Mouse (Mus musculus) bone marrow, adult 2 months (tissue): ENCODE results near the gene Gabbr1. TPM values are rescaled to one million over a fixed set of nuclear protein-coding genes. Genes with fewer than 3 reads are reported as not detected.

Source experiments
- H3K27ac ChIP-seq: fragments of 200-500 bp; 2 replicates; pipeline ENCODE4 v1.5.1; 2012; ENCODE audit warnings: low read depth, mild to moderate bottlenecking, control low read depth, inconsistent platforms, low read length; ENCODE audit not compliant: control insufficient read depth, poor library complexity, insufficient read depth
- H3K4me1 ChIP-seq: fragments of 200-500 bp; 2 replicates; pipeline ENCODE4 v1.6.1; 2011; ENCODE audit warnings: low read length; ENCODE audit not compliant: control insufficient read depth, insufficient read depth
- H3K4me3 ChIP-seq: fragments of 200-500 bp; replicated peaks from 2 replicates; pipeline ENCODE3; 2011; ENCODE audit warnings: mild to moderate bottlenecking, low read depth, low read length, control low read depth; ENCODE audit not compliant: control insufficient read depth
- CTCF ChIP-seq: fragments of 200-500 bp; IDR thresholded peaks from 2 replicates; pipeline ENCODE4 v1.5.1; 2011; ENCODE audit warnings: low read length, control low read depth; ENCODE audit not compliant: control insufficient read depth, insufficient read depth
- POLR2A ChIP-seq: fragments of 200-500 bp; IDR thresholded peaks from 2 replicates; pipeline ENCODE4 v1.6.1; 2011; ENCODE audit warnings: low read depth, mild to moderate bottlenecking, control low read depth, low read length, borderline replicate concordance; ENCODE audit not compliant: control insufficient read depth
- WGBS: fragments of 180-500 bp; shearing (Covaris S2); methylation state at CpG from one replicate; pipeline ENCODE4 v1.1.7; 2018; 5-methylcytosine and 5-hydroxymethylcytosine counted together
- polyA plus RNA-seq: library from polyadenylated mRNA; stranded (reverse); fragments of >200 nt; gene quantifications from 2 replicates; pipeline ENCODE4 v1.2.4, GENCODE M21; 2011; ENCODE audit warnings: low replicate concordance; ENCODE audit not compliant: missing spikeins, insufficient read depth, insufficient read length

Gabbr1 gene
- polyA plus RNA-seq, 1 experiment = 47.1 TPM

GRCm38 (mm10) chr17:37078193-37078592 lies 32.4 kb downstream of the Gabbr1 start:
- Histone ChIP-seq H3K27ac (no peak overlapping the region), H3K4me3 (no peak overlapping the region), H3K4me1 (no peaks in the 10 kb centered on the region)
- no peak for TF ChIP-seq CTCF
- 68% methylated on average over 1 of the region's 1 CpGs for WGBS

- H3K4me1 ChIP-seq = no peaks in the 10 kb centered on the region
- TF ChIP-seq POLR2A (no peak), CTCF (no peak)
- H3K4me3 ChIP-seq = no peak overlapping the region
- H3K27ac ChIP-seq = no peak overlapping the region
- WGBS = 58% methylated on average over 2 of the region's 2 CpGs
These were observed 33.2 kb downstream of the Gabbr1 start for GRCm38 (mm10) chr17:37078990-37079389.

GRCm38 (mm10) chr17:37080119-37080518 lies 34.4 kb downstream of the Gabbr1 start:
- TF ChIP-seq POLR2A = no peak
- no peak for TF ChIP-seq CTCF
- H3K4me1 ChIP-seq = no peaks in the 10 kb centered on the region
- no peak overlapping the region for H3K27ac ChIP-seq
- H3K4me3 ChIP-seq = no peak overlapping the region
- 60% methylated on average over 5 of the region's 5 CpGs for WGBS

GRCm38 (mm10) chr17:37081659-37082058 lies 35.9 kb downstream of the Gabbr1 start:
- WGBS = 82% methylated on average over 4 of the region's 4 CpGs
- H3K4me1 ChIP-seq = no peaks in the 10 kb centered on the region
- no peak overlapping the region for H3K4me3 ChIP-seq
- H3K27ac ChIP-seq = no peak overlapping the region
- no peak for TF ChIP-seq POLR2A
- no peak for TF ChIP-seq CTCF

GRCm38 (mm10) chr17:37083327-37083726 lies 37.6 kb downstream of the Gabbr1 start:
- Histone ChIP-seq H3K4me1 (no peaks in the 10 kb centered on the region), H3K4me3 (no peak overlapping the region), H3K27ac (no peak overlapping the region)
- TF ChIP-seq CTCF (peak; percentile 56), POLR2A (no peak)
- 3% methylated on average over 8 of the region's 8 CpGs for WGBS

- no peaks in the 10 kb centered on the region for H3K4me1 ChIP-seq
- WGBS = 58% methylated on average over 5 of the region's 5 CpGs
- no peak overlapping the region for H3K4me3 ChIP-seq
- no peak for TF ChIP-seq POLR2A
- TF ChIP-seq CTCF = no peak
- no peak overlapping the region for H3K27ac ChIP-seq
These were observed 38.9 kb downstream of the Gabbr1 start for GRCm38 (mm10) chr17:37084632-37085031.

- no peaks in the 10 kb centered on the region for H3K4me1 ChIP-seq
- TF ChIP-seq POLR2A = no peak
- no peak for TF ChIP-seq CTCF
- 75% methylated on average over 10 of the region's 10 CpGs for WGBS
- H3K4me3 ChIP-seq = no peak overlapping the region
- no peak overlapping the region for H3K27ac ChIP-seq
These were observed 39.8 kb downstream of the Gabbr1 start for GRCm38 (mm10) chr17:37085545-37085944.

GRCm38 (mm10) chr17:37088399-37088798 lies 42.6 kb downstream of the Gabbr1 start, which contains the start of gene Olfr90:
Gene Olfr90, minus strand, starts transcription at chr17:37088499.
- H3K4me3 ChIP-seq = no peak within 1 kb of the TSS

GRCm38 (mm10) chr17:37092198-37092597 lies 46.4 kb downstream of the Gabbr1 start:
- TF ChIP-seq CTCF (no peak), POLR2A (no peak)
- no peaks in the 10 kb centered on the region for H3K4me1 ChIP-seq
- H3K4me3 ChIP-seq = no peak overlapping the region
- H3K27ac ChIP-seq = no peak overlapping the region
- WGBS = 2% methylated on average over 1 of the region's 1 CpGs

More at GRCm38 (mm10) chr17:37088399-37088798, 42.6 kb downstream of the Gabbr1 start, which contains the start of gene Olfr90:
- Histone ChIP-seq H3K27ac (no peak within 1 kb of the TSS), H3K4me1 (no peaks in the 10 kb centered on the region)
- TF ChIP-seq CTCF (no peak), POLR2A (no peak)
